Mouse (Mus musculus) heart, postnatal 14 days (tissue): ENCODE measurements at regions not wholly inside any gene's neighbourhood (a gene's known extent, or its start where the extent isn't known, plus 50 kb on each side); places are given as distances from the start of the nearest gene placed in this dataset.
A peak's percentile ranks its signal among the peaks of the same experiment; 100 is the strongest.
"Not testable (repeated sequence)": the region's sequence is repeated elsewhere in the genome, so short reads cannot be mapped to it uniquely, and the experiment has no call there.

ENCODE experiments used
- DNase-seq, 2 experiments: peaks; one replicate each; pipeline ENCODE4 v3.0.0; 2021 to 2022
- intact Hi-C: fragments of 180-260 bp; cut with DNase I; formaldehyde crosslinking; loops from one replicate; pipeline ENCODE4 v1.15.1; 2025

- no peak for DNase-seq
- intact Hi-C loops, result no loop called here
Measured at GRCm38 (mm10) chr6:117706006-117706405, 135.0 kb upstream of the Zfp637 start.

- intact Hi-C loops, result no loop called here
- no peak for DNase-seq
Measured at GRCm38 (mm10) chr6:117709212-117709611, 131.8 kb upstream of the Zfp637 start.

GRCm38 (mm10) chr6:117715056-117715777, 125.8 kb upstream of the Zfp637 start:
- intact Hi-C loops, result no loop called here
- no peak for DNase-seq

- DNase-seq, intact Hi-C loops: not testable (repeated sequence)
Measured at GRCm38 (mm10) chr6:117716422-117716821, 124.6 kb upstream of the Zfp637 start.

DNA sequence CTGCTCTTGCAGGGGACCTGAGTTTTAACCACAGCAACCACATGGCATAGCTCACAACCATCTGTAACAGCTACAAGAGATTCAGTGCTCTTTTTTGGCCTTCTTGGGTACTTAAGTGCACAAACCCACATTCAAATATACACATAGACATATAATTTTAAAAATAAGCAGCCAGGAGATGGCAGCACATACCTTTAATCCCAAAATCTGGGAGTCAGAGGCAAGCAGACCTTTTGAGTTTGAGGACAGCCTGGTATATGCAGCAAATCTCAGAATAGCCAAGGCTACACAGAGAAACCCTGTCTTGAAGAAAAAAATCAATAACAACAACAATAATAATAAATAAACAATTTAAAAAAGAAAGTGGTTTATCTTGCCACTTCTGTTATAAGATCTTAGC, 88.6 kb upstream of the Zfp637 start:
- intact Hi-C loops, DNase-seq: not testable (repeated sequence)

GRCm38 (mm10) chr6:117755682-117756081, 85.3 kb upstream of the Zfp637 start:
- DNase-seq, result not testable (repeated sequence)
- intact Hi-C loops, result loop anchor here (5.0 kb wide), 1 partner anchor 588 kb away; the partner anchor contains the start of gene Cxcl12

- intact Hi-C loops, result loop anchor here (5.0 kb wide), 1 partner anchor 589 kb away; the partner anchor contains the start of gene Cxcl12
- DNase-seq, result no peak
Measured at GRCm38 (mm10) chr6:117756176-117756575, 84.8 kb upstream of the Zfp637 start.

- intact Hi-C loops, result loop anchor here (1.0 to 5.0 kb wide), 2 partner anchors 68 to 591 kb away; partner anchors contain the start of gene Cxcl12
- peak; percentile 67 to 72 for DNase-seq
Measured at GRCm38 (mm10) chr6:117758516-117758915, 82.5 kb upstream of the Zfp637 start.

DNA sequence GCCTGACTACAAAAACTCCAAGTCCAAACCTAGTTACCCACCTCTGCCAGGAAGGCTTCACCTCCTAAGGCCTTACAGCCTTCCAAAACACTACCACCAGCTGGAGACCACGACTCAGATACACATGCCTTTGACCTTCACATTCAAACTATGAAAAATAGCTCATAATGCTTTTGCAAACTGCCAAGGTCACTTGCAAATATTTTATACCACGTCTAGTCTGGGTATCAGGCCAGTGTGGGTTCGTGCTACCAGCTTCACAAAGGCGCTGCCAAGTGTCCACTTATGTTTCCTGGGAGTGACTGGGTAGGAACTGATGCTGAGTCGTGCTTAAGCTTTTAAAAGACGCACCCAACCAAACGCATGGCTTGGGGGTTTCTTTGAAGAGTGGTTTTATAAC, 69.5 kb upstream of the Zfp637 start:
- intact Hi-C loops, result no loop called here
- DNase-seq, result no peak

- intact Hi-C loops, result no loop called here
- DNase-seq, result no peak
Measured at GRCm38 (mm10) chr6:117772396-117772795, 68.6 kb upstream of the Zfp637 start.

GRCm38 (mm10) chr6:117775304-117776050, 65.5 kb upstream of the Zfp637 start:
- intact Hi-C loops, result no loop called here
- DNase-seq, result no peak

DNA sequence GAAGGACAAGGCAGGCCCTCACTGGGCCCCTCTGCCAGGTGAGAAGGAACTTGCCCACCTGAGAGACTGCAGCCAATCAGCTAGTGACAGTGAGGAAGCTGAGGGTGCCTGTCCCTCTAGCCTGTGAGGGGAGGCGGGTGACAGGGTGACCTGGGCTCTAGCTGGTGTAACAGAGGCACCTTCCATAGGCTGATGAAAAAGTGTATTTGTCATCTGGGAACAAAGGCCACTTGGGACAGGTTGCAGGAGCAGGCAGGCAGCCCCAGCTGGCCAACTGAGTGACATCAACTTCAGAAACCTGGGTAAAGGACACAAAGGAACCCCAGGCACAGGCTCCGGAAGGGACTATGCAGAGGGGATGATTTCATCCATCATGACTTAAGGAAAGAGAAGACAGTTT, 63.0 kb upstream of the Zfp637 start:
- intact Hi-C loops, result no loop called here
- no peak for DNase-seq

DNA sequence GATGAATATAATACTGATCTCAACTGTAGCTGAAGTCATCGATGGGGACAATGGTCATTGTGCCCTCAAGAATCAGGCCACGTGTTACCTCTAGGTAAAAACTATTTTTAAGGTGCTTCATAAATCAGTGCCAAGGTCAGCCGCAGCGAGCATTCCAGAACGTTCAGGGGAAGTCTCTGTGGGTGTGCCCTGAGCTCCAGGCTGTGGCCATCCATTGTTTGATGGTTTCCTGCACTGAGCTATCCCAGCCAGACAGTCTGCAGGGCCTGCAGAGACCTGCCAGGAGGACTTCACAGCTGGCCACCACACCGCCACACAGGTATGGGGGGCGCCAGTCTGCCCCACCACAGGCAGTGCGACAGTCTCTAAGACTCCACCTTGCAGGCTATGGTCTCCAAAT, 62.5 kb upstream of the Zfp637 start:
- intact Hi-C loops, result no loop called here
- DNase-seq, result peak; percentile 22 to 43

DNA sequence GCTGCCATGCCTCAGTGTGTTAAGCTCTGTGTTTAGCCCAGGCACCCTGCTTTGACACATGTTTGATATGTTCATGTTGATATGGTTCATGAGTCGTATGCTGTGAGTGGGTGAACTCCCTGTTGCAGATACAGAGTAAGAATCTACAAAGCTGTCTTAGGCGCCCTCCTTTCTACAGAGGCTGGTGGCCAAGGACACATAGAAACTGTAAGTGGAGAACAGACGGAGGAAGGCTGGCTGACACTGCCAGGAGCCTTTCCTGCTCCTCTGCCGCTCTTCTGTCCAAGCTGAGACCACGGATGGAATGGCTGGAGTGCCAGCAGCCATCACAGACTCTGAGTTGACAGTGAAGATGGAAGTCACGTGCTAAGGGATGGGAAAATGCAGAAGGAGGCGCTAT, 62.0 kb upstream of the Zfp637 start:
- intact Hi-C loops, result no loop called here
- no peak for DNase-seq

GRCm38 (mm10) chr6:117788580-117789540, 52.1 kb upstream of the Zfp637 start:
- DNase-seq, result peak; percentile 26 to 45
- intact Hi-C loops, result no loop called here

DNA sequence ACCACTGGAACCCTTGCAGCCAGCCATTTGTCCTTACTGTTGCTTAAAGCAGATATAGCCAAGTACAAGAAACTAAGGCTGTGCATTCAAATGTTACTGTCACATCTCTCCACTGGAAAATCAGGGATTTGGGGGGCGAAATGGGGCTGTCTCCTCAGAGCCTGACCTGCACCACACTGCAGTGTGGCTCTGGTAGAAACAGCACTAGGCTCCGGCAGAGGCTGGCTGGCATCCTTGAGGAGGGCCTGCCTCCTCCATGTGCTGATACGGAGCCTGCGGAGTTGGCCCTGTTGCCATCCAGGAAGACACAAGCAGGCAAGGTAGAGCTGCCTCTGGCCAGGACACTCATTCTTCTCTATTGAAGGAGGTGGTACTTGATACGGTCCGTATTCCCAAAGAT, 50.4 kb upstream of the Zfp637 start:
- intact Hi-C loops, result no loop called here
- no peak for DNase-seq
